Mouse (Mus musculus) urinary bladder, adult 2 months (tissue): Measurements from ENCODE around the gene Myl3. TPM values are rescaled to one million over a fixed set of nuclear protein-coding genes. Genes with fewer than 3 reads are reported as not detected.
A peak's percentile ranks its signal among the peaks of the same experiment; 100 is the strongest.

Source experiments
- DNase-seq: peaks from one replicate; pipeline ENCODE4 v3.0.0; 2022; ENCODE audit warnings: low spot score
- polyA plus RNA-seq: library from polyadenylated mRNA; depleted of rRNA; stranded (reverse); fragments of >200 nt; gene quantifications from 2 replicates; pipeline ENCODE4 v1.2.3, GENCODE M21; 2012

Myl3 gene
- polyA plus RNA-seq, 1 experiment = not detected

GRCm38 (mm10) chr9:110760886-110761285 is 19.2 kb downstream of the Myl3 start:
- DNase-seq = no peak

GRCm38 (mm10) chr9:110762763-110763162 is 21.1 kb downstream of the Myl3 start:
- DNase-seq = no peak

GRCm38 (mm10) chr9:110763405-110763804 is 21.7 kb downstream of the Myl3 start:
- DNase-seq = no peak

- DNase-seq = no peak
Observed at GRCm38 (mm10) chr9:110772336-110772735, 30.7 kb downstream of the Myl3 start.

- DNase-seq = no peak
Observed at GRCm38 (mm10) chr9:110774403-110775268, 33.0 kb downstream of the Myl3 start.

- DNase-seq = no peak
Observed at GRCm38 (mm10) chr9:110775269-110776022, 33.8 kb downstream of the Myl3 start.

GRCm38 (mm10) chr9:110778100-110778499 is 36.4 kb downstream of the Myl3 start:
- no peak for DNase-seq

- DNase-seq = no peak
Observed at GRCm38 (mm10) chr9:110778559-110778958, 36.9 kb downstream of the Myl3 start.

GRCm38 (mm10) chr9:110779242-110779913 is 37.7 kb downstream of the Myl3 start:
- DNase-seq = no peak

GRCm38 (mm10) chr9:110781256-110781721 is 39.6 kb downstream of the Myl3 start:
- peak; percentile 95 for DNase-seq

GRCm38 (mm10) chr9:110781731-110782130 is 40.1 kb downstream of the Myl3 start:
- peak; percentile 75 for DNase-seq

GRCm38 (mm10) chr9:110783611-110784010 is 42.0 kb downstream of the Myl3 start:
- no peak for DNase-seq

GRCm38 (mm10) chr9:110788169-110788568 is 46.5 kb downstream of the Myl3 start:
- no peak for DNase-seq

- no peak for DNase-seq
Observed at GRCm38 (mm10) chr9:110790462-110790861, 48.8 kb downstream of the Myl3 start.

GRCm38 (mm10) chr9:110797013-110797412 is 55.4 kb downstream of the Myl3 start:
- DNase-seq = no peak

- DNase-seq = no peak
Observed at GRCm38 (mm10) chr9:110797866-110798265, 56.2 kb downstream of the Myl3 start, which contains the start of gene Prss42. Prss42 (plus strand) TSS chr9:110798166.

GRCm38 (mm10) chr9:110800834-110801479 is 59.3 kb downstream of the Myl3 start:
- DNase-seq = no peak

- no peak for DNase-seq
Observed at GRCm38 (mm10) chr9:110803294-110803693, 61.6 kb downstream of the Myl3 start.

GRCm38 (mm10) chr9:110810051-110810450 is 68.4 kb downstream of the Myl3 start:
- DNase-seq = no peak

GRCm38 (mm10) chr9:110813789-110814188 is 72.1 kb downstream of the Myl3 start, which contains the start of gene Prss44:
Prss44 (plus strand) TSS chr9:110813994.
- DNase-seq = no peak
